Mouse (Mus musculus): ENCODE measurements at regions not wholly inside any gene's neighbourhood (a gene's known extent, or its start where the extent isn't known, plus 50 kb on each side); places are given as distances from the start of the nearest gene placed in this dataset.
A peak's percentile ranks its signal among the peaks of the same experiment; 100 is the strongest.

DNA sequence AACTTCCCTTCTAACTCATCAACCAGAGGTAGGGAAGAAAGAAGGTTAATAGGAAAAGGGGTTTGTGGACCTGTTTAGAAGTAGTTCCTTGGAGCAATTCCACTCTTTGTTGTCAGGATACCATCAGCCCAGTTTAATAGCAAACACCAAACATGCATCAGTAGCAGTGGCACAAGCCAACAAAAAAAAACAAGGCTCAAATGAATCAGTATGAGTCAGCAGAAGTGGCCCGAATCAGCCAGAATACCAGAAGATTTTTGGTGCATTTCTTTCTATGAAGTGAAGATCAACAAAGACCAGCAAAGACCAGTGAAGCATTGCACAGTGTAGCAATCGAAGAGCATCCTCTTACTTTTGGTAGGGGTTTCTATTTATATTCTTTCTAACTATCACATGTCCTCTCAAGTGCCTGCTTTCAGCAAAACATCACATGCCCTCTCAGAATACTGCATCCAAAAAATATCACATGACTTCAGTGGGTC, 52.9 kb upstream of the Gm10944 start:
- DNase-seq (ENCODE audit: low spot score in 2 of 2), result no peak

- peak in 1 of 2 experiments; percentile 17 for DNase-seq (ENCODE audit: low spot score in 2 of 2)
These were observed 57.1 kb upstream of the Rab32 start for GRCm38 (mm10) chr10:10614976-10615762.

GRCm38 (mm10) chr10:10610561-10611345, 52.7 kb upstream of the Rab32 start:
- DNase-seq (ENCODE audit: low spot score in 2 of 2), result no peak

DNA sequence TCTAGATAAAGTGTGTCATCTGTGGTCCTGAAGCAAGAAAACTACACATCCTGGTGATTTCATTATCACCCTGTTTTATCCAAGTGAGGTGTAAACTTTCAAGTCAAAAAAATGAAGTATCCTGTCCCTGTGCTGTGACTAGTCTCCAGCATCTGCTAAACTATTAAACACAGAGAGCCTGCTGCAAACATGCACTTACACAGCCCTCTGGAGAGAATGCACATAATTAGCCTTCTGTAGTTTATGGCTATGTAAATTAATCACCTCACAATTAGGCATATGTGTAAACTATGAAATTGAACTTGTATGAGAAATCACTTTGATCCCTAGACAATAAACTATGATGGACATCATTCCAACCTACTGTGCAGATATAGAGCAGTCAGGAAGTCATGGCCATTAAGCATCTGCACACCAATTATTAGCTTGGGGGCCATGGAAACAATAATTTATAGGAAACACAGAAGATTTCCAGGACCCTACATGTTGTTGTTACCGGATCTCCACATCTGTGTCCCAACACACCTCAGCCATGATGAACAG, 50.6 kb upstream of the Rab32 start:
- no peak for DNase-seq (ENCODE audit: low spot score in 2 of 2)
